Mouse (Mus musculus): ENCODE measurements around the gene Iqcd. TPM values are rescaled to one million over a fixed set of nuclear protein-coding genes. Genes with fewer than 3 reads are reported as not detected.
A peak's percentile ranks its signal among the peaks of the same experiment; 100 is the strongest.

Iqcd gene
- polyA plus RNA-seq, 1 experiment from 2014 or later: 0.55 TPM

DNA sequence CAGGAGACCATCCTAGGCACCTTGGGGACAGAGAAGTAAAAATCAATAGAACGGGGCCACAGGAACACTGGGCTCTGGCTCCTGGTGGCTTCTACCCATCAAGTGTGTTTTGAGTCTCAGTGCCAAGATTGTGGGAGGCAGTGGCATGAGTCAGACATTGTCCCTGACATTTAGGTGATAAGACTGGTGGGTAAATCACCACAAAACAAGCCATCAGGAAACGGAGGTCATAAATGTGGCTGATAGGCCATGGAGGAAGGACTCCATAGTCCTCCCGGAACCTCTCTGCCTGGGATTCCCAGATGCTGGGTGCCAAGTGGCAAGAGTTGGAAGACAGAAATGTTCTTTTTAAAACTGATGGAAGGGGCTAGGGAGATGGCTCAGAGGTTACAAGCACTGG is 55.4 kb downstream of the Iqcd start:
- no peak overlapping the region for H3K4me3 ChIP-seq (ENCODE audit: low read depth, low read length)
- no peak for ATAC-seq (replicated peaks; ENCODE audit: insufficient number of reproducible peaks, low FRiP score, low TSS enrichment, low read depth)
- no peaks in the 10 kb centered on the region for H3K36me3 ChIP-seq (replicated peaks; ENCODE audit: control insufficient read depth, insufficient read depth, low read depth, low read length)
- no peak overlapping the region for H3K4me2 ChIP-seq (ENCODE audit: low read depth, low read length)
- DNase-seq (ENCODE audit: low spot score): no peak
- peaks cover 6% of the 10 kb centered on the region for H3K4me1 ChIP-seq (ENCODE audit: control insufficient read depth, insufficient read depth, low read length)
- peaks cover 12% of the 10 kb centered on the region for H3K27me3 ChIP-seq (ENCODE audit: control insufficient read depth, insufficient read depth, low read length)
- H3K9me3 ChIP-seq (replicated peaks; ENCODE audit: control insufficient read depth, low read length): no peaks in the 10 kb centered on the region
- H3K27ac ChIP-seq (replicated peaks; ENCODE audit: low read depth, low read length): no peak overlapping the region
- no peak overlapping the region for H3K9ac ChIP-seq (replicated peaks; ENCODE audit: low read length)
- 89% methylated on average over 3 of the region's 3 CpGs for WGBS

- Histone ChIP-seq H3K4me2 (ENCODE audit: low read depth, low read length) (no peak overlapping the region), H3K27ac (replicated peaks; ENCODE audit: low read depth, low read length) (no peak overlapping the region), H3K9me3 (replicated peaks; ENCODE audit: control insufficient read depth, low read length) (no peaks in the 10 kb centered on the region), H3K36me3 (replicated peaks; ENCODE audit: control insufficient read depth, insufficient read depth, low read depth, low read length) (no peaks in the 10 kb centered on the region), H3K4me3 (ENCODE audit: low read depth, low read length) (no peak overlapping the region), H3K9ac (replicated peaks; ENCODE audit: low read length) (no peak overlapping the region), H3K27me3 (ENCODE audit: control insufficient read depth, insufficient read depth, low read length) (peaks cover 23% of the 10 kb centered on the region), H3K4me1 (ENCODE audit: control insufficient read depth, insufficient read depth, low read length) (peaks cover 6% of the 10 kb centered on the region)
- WGBS: 66% methylated on average over 6 of the region's 6 CpGs
- ATAC-seq (replicated peaks; ENCODE audit: insufficient number of reproducible peaks, low FRiP score, low TSS enrichment, low read depth) (no peak), DNase-seq (ENCODE audit: low spot score) (no peak)
Observed at GRCm38 (mm10) chr5:120645851-120646250, 57.0 kb downstream of the Iqcd start.

DNA sequence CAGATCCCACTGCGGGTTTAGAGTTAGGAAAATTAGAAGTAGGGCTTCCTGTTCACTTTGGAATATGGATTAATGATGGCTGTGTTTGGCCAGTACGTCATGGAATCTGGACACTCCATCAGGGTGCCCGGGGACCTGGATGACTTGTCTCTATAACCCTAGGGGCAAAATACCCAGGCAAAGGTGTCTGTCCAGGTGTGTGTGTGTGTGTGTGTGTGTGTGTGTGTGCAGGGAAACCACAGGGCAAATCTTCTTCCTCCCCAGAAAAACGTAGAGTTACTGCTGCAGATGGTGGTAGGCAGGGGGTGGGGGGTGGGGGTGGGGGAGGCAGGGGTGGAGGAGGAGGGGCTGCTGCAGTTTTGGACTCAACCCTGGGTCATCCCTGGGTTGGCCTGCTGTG is 58.5 kb downstream of the Iqcd start:
- no peak overlapping the region for H3K4me2 ChIP-seq (ENCODE audit: low read depth, low read length)
- no peak overlapping the region for H3K9ac ChIP-seq (replicated peaks; ENCODE audit: low read length)
- no peaks in the 10 kb centered on the region for H3K9me3 ChIP-seq (replicated peaks; ENCODE audit: control insufficient read depth, low read length)
- peaks cover 23% of the 10 kb centered on the region for H3K27me3 ChIP-seq (ENCODE audit: control insufficient read depth, insufficient read depth, low read length)
- no peak for ATAC-seq (replicated peaks; ENCODE audit: insufficient number of reproducible peaks, low FRiP score, low TSS enrichment, low read depth)
- WGBS: 78% methylated on average over 4 of the region's 4 CpGs
- no peaks in the 10 kb centered on the region for H3K36me3 ChIP-seq (replicated peaks; ENCODE audit: control insufficient read depth, insufficient read depth, low read depth, low read length)
- no peak overlapping the region for H3K27ac ChIP-seq (replicated peaks; ENCODE audit: low read depth, low read length)
- no peak overlapping the region for H3K4me3 ChIP-seq (ENCODE audit: low read depth, low read length)
- no peak for DNase-seq (ENCODE audit: low spot score)
- H3K4me1 ChIP-seq (ENCODE audit: control insufficient read depth, insufficient read depth, low read length): peaks cover 6% of the 10 kb centered on the region

DNA sequence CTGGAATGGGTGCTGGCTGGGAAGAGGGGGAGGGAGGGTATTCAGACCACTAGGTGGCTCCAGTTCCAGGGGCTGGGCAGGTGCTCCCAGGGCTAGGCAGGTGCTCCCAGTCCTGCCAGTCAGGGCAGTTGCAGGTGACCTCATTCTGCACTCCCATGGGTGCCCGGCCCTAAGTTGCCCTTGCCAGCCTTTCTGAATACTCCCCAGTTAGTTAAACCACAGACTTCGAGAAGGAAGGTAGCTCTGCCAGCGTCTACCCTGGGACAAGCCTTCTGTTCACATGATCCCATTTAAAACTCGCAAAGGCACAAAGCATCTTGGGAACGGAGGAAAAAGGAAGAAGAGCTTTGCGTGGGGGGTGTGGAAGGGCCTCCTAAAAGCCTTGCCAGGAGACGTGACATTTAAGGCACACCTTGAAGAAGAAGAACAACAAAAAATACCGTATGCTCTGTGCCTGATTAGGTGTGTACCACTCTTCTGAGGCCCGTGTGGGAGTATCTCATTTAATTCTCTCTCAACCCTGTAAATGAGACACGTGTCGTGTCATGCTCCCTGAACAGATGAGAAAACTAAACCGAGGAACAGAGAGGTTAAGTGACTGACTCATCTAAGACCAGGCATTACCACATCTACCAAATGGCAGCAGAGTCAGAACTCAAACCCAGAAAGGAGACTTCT is 59.1 kb downstream of the Iqcd start:
- Histone ChIP-seq H3K36me3 (replicated peaks; ENCODE audit: control insufficient read depth, insufficient read depth, low read depth, low read length) (no peaks in the 10 kb centered on the region), H3K27me3 (ENCODE audit: control insufficient read depth, insufficient read depth, low read length) (peaks cover 23% of the 10 kb centered on the region), H3K4me3 (ENCODE audit: low read depth, low read length) (no peak overlapping the region), H3K27ac (replicated peaks; ENCODE audit: low read depth, low read length) (no peak overlapping the region), H3K9ac (replicated peaks; ENCODE audit: low read length) (no peak overlapping the region; the same call in 1 of the 2 replicates), H3K9me3 (replicated peaks; ENCODE audit: control insufficient read depth, low read length) (no peaks in the 10 kb centered on the region), H3K4me1 (ENCODE audit: control insufficient read depth, insufficient read depth, low read length) (peaks cover 6% of the 10 kb centered on the region), H3K4me2 (ENCODE audit: low read depth, low read length) (no peak overlapping the region)
- 39% methylated on average over 12 of the region's 12 CpGs for WGBS
- DNase-seq (ENCODE audit: low spot score) (no peak), ATAC-seq (replicated peaks; ENCODE audit: insufficient number of reproducible peaks, low FRiP score, low TSS enrichment, low read depth) (no peak)

- no peaks in the 10 kb centered on the region for H3K9me3 ChIP-seq (replicated peaks; ENCODE audit: control insufficient read depth, low read length)
- H3K9ac ChIP-seq (replicated peaks; ENCODE audit: low read length): no peak within 1 kb of the TSS; the same call in 1 of the 2 replicates
- peak within 1 kb of the TSS; percentile 21; the same call in 1 of the 2 replicates for H3K4me3 ChIP-seq (ENCODE audit: low read depth, low read length)
- H3K4me1 ChIP-seq (ENCODE audit: control insufficient read depth, insufficient read depth, low read length): peaks cover 6% of the 10 kb centered on the region
- WGBS: 2% methylated on average over 49 of the region's 53 CpGs
- H3K27ac ChIP-seq (replicated peaks; ENCODE audit: low read depth, low read length): no peak within 1 kb of the TSS
- ATAC-seq (replicated peaks; ENCODE audit: insufficient number of reproducible peaks, low FRiP score, low TSS enrichment, low read depth): peak; percentile 56; the same call in 1 of the 2 replicates
- no peaks in the 10 kb centered on the region for H3K36me3 ChIP-seq (replicated peaks; ENCODE audit: control insufficient read depth, insufficient read depth, low read depth, low read length)
- peak; percentile 26 for DNase-seq (ENCODE audit: low spot score)
- H3K4me2 ChIP-seq (ENCODE audit: low read depth, low read length): peak within 1 kb of the TSS; percentile 32
- peaks cover 23% of the 10 kb centered on the region for H3K27me3 ChIP-seq (ENCODE audit: control insufficient read depth, insufficient read depth, low read length)
Observed at GRCm38 (mm10) chr5:120648569-120649373, 60.0 kb downstream of the Iqcd start, which contains the start of gene Rasal1. TSS of gene Rasal1 (plus strand) at chr5:120648812.

DNA sequence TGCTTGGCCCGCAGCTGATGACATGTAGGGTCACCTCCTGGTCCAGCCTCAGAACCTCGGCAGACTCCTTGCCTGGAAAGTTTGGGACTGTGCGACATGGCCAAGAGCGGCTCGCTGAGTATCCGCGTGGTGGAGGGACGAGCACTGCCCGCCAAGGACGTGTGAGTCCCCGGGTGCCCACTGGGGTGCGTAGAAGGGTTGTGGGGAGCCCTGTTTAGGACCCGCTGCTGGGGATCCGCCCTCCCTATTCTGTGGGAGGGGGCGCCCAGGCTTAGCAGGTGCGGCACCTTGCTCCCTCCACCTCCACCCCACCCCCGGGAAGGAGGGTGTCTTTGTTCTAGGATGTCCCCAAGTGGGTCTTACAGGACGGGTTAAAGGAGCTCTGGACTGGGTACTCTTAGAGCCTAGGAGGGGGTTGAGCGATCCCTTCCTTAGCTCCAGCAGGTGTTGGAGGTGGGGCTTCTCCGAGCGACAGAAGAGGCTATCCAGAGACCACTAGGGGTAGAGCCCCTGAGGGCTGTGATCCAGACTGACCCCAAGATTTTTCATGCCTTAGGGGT is 60.6 kb downstream of the Iqcd start:
- Histone ChIP-seq H3K4me2 (ENCODE audit: low read depth, low read length) (peak overlapping the region; percentile 32), H3K4me1 (ENCODE audit: control insufficient read depth, insufficient read depth, low read length) (peaks cover 6% of the 10 kb centered on the region), H3K36me3 (replicated peaks; ENCODE audit: control insufficient read depth, insufficient read depth, low read depth, low read length) (no peaks in the 10 kb centered on the region), H3K27me3 (ENCODE audit: control insufficient read depth, insufficient read depth, low read length) (peaks cover 23% of the 10 kb centered on the region), H3K9me3 (replicated peaks; ENCODE audit: control insufficient read depth, low read length) (no peaks in the 10 kb centered on the region), H3K4me3 (ENCODE audit: low read depth, low read length) (no peak overlapping the region), H3K9ac (replicated peaks; ENCODE audit: low read length) (no peak overlapping the region), H3K27ac (replicated peaks; ENCODE audit: low read depth, low read length) (no peak overlapping the region)
- WGBS: 4% methylated on average over 21 of the region's 21 CpGs
- 0 out of 2 replicates have a peak, but pooled peaks have one; percentile 11 for ATAC-seq (replicated peaks; ENCODE audit: insufficient number of reproducible peaks, low FRiP score, low TSS enrichment, low read depth)
- DNase-seq (ENCODE audit: low spot score): peak; percentile 13

DNA sequence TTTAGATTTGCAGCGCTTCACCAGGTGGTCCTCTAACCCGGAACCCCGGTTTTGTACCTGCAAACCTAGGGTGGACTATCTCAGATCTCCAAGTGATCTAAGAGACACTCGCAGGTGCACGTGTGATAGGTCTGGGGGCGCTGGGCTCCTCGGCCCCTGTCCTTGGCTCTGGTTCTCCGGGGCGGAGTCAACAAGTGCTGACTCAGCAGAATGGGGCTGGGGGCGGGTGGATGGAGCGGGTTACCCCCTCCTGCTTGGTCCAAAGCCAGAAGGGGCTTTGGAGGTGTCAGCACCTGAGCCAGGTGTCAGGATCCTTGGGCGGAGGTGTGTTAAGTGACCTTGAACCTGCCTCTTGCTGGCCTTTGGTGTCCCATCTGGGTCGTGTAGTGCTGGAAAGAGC is 61.1 kb downstream of the Iqcd start:
- no peaks in the 10 kb centered on the region for H3K9me3 ChIP-seq (replicated peaks; ENCODE audit: control insufficient read depth, low read length)
- no peak overlapping the region for H3K9ac ChIP-seq (replicated peaks; ENCODE audit: low read length)
- no peak overlapping the region for H3K4me3 ChIP-seq (ENCODE audit: low read depth, low read length)
- 19% methylated on average over 13 of the region's 13 CpGs for WGBS
- no peak overlapping the region for H3K4me2 ChIP-seq (ENCODE audit: low read depth, low read length)
- ATAC-seq (replicated peaks; ENCODE audit: insufficient number of reproducible peaks, low FRiP score, low TSS enrichment, low read depth) (no peak), DNase-seq (ENCODE audit: low spot score) (no peak)
- H3K27ac ChIP-seq (replicated peaks; ENCODE audit: low read depth, low read length): no peak overlapping the region
- H3K4me1 ChIP-seq (ENCODE audit: control insufficient read depth, insufficient read depth, low read length): peaks cover 6% of the 10 kb centered on the region
- peaks cover 23% of the 10 kb centered on the region for H3K27me3 ChIP-seq (ENCODE audit: control insufficient read depth, insufficient read depth, low read length)
- no peaks in the 10 kb centered on the region for H3K36me3 ChIP-seq (replicated peaks; ENCODE audit: control insufficient read depth, insufficient read depth, low read depth, low read length)

DNA sequence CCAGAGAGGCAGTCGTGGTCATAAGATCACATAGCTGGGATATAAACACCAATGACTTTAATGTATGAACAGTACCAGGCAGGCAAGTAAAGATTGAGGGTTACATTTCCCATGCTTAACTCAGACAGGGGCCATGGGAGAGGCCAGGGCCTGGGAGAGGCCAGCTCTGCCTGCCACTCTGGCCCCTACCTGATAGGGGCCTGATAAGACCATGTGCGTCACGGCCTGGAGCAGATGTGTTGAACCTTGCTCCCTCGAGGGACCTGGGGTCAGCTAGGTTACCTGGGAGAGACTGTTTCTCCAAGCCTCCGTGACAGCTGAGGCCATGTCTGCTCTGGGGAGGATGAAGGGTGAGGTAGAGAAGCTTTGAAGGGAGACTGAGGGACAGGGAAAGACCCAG is 62.4 kb downstream of the Iqcd start:
- peaks cover 23% of the 10 kb centered on the region for H3K27me3 ChIP-seq (ENCODE audit: control insufficient read depth, insufficient read depth, low read length)

More for the DNA sequence above, 62.4 kb downstream of the Iqcd start:
- WGBS: 67% methylated on average over 5 of the region's 5 CpGs
- ATAC-seq (replicated peaks; ENCODE audit: insufficient number of reproducible peaks, low FRiP score, low TSS enrichment, low read depth): no peak
- Histone ChIP-seq H3K4me3 (ENCODE audit: low read depth, low read length) (no peak overlapping the region), H3K27ac (replicated peaks; ENCODE audit: low read depth, low read length) (no peak overlapping the region), H3K9me3 (replicated peaks; ENCODE audit: control insufficient read depth, low read length) (no peaks in the 10 kb centered on the region), H3K4me2 (ENCODE audit: low read depth, low read length) (no peak overlapping the region), H3K36me3 (replicated peaks; ENCODE audit: control insufficient read depth, insufficient read depth, low read depth, low read length) (no peaks in the 10 kb centered on the region), H3K4me1 (ENCODE audit: control insufficient read depth, insufficient read depth, low read length) (peaks cover 6% of the 10 kb centered on the region), H3K9ac (replicated peaks; ENCODE audit: low read length) (no peak overlapping the region)
- DNase-seq (ENCODE audit: low spot score): no peak

Data from embryonic facial prominence, embryonic 11.5 days (tissue).